Mouse (Mus musculus) liver, postnatal 0 days (tissue): Measurements from ENCODE around the gene Itga8. TPM values are rescaled to one million over a fixed set of nuclear protein-coding genes. Genes with fewer than 3 reads are reported as not detected.

Source experiments
- ATAC-seq: fragments of 200-750 bp; cut with Nextera tagmentation; 2 replicates; pipeline ENCODE4 v1.8.0; 2017; ENCODE audit warnings: mild to moderate bottlenecking, moderate library complexity
- DNase-seq: peaks from one replicate; pipeline ENCODE4 v3.0.0-alpha.2; 2016
- H3K27ac ChIP-seq: fragments of 300-500 bp; sonication (generic); 2 replicates; pipeline ENCODE4 v1.5.1; 2014; ENCODE audit warnings: antibody characterized with exemption, moderate library complexity, mild to moderate bottlenecking, low read depth
- H3K27me3 ChIP-seq: fragments of 300-500 bp; sonication (generic); 2 replicates; pipeline ENCODE4 v1.6.1; 2014; ENCODE audit warnings: low read length, control low read depth, mixed read lengths; ENCODE audit not compliant: insufficient read depth
- H3K36me3 ChIP-seq: fragments of 300-500 bp; sonication (generic); replicated peaks from 2 replicates; pipeline ENCODE4 v1.6.1; 2014; ENCODE audit warnings: mild to moderate bottlenecking, control low read depth, low read length, moderate library complexity, mixed read lengths; ENCODE audit not compliant: insufficient read depth
- H3K4me1 ChIP-seq: fragments of 300-500 bp; sonication (generic); 2 replicates; pipeline ENCODE4 v1.6.1; 2014; ENCODE audit warnings: antibody characterized with exemption, mild to moderate bottlenecking, control low read depth; ENCODE audit not compliant: insufficient read depth
- H3K4me2 ChIP-seq: fragments of 300-500 bp; sonication (generic); 2 replicates; pipeline ENCODE4 v1.6.1; 2014; ENCODE audit warnings: low read depth, mild to moderate bottlenecking, low read length, moderate library complexity, mixed read lengths
- H3K4me3 ChIP-seq: fragments of 300-500 bp; sonication (generic); 2 replicates; pipeline ENCODE4 v1.5.1; 2014; ENCODE audit warnings: low read depth, low read length
- H3K9ac ChIP-seq: fragments of 300-500 bp; sonication (generic); replicated peaks from 2 replicates; pipeline ENCODE4 v1.6.1; 2014; ENCODE audit warnings: mild to moderate bottlenecking, moderate library complexity
- H3K9me3 ChIP-seq: fragments of 300-500 bp; sonication (generic); 2 replicates; pipeline ENCODE4 v1.6.1; 2016; ENCODE audit warnings: mild to moderate bottlenecking, control low read depth, low read length, mixed read lengths
- CTCF ChIP-seq: sonication (generic); IDR thresholded peaks from 2 replicates; pipeline ENCODE4 v1.5.1; 2016; ENCODE audit warnings: antibody characterized with exemption, low read depth
- EP300 ChIP-seq: IDR thresholded peaks from 2 replicates; pipeline ENCODE4 v1.6.1; 2016; ENCODE audit warnings: antibody characterized with exemption, low read depth, mild to moderate bottlenecking
- WGBS: fragments of 180-500 bp; shearing (Covaris S2); extraction: QIAGEN DNeasy Blood & Tissue Kit; methylation state at CpG from one replicate; pipeline ENCODE4 v1.1.7; 2014; ENCODE audit not compliant: insufficient replicate concordance; 5-methylcytosine and 5-hydroxymethylcytosine counted together
- polyA plus RNA-seq: library from polyadenylated mRNA; unstranded; fragments of >200 nt; fragmentation: Nextera tagmentation; extraction: Ambion mirVana; gene quantifications from 2 replicates; pipeline ENCODE4 v1.2.1, GENCODE M21; 2015

Itga8 gene
- polyA plus RNA-seq, 1 experiment from 2014 or later: 1.7 TPM

- TF ChIP-seq EP300 (no peak), CTCF (no peak)
- no peak overlapping the region for H3K4me2 ChIP-seq
- no peaks in the 10 kb centered on the region for H3K27me3 ChIP-seq
- no peaks in the 10 kb centered on the region for H3K4me1 ChIP-seq
- no peak overlapping the region for H3K9ac ChIP-seq
- H3K27ac ChIP-seq: no peak overlapping the region
- WGBS: 63% methylated on average over 6 of the region's 6 CpGs
- H3K36me3 ChIP-seq: no peaks in the 10 kb centered on the region
- DNase-seq (no peak), ATAC-seq (no peak)
- H3K4me3 ChIP-seq: no peak overlapping the region
- H3K9me3 ChIP-seq: no peaks in the 10 kb centered on the region
These were observed 112.7 kb downstream of the Itga8 start for GRCm38 (mm10) chr2:12189026-12189425.

GRCm38 (mm10) chr2:12187646-12188045 is 114.1 kb downstream of the Itga8 start:
- WGBS: 51% methylated on average over 5 of the region's 5 CpGs
- Histone ChIP-seq H3K27ac (no peak overlapping the region), H3K4me2 (no peak overlapping the region), H3K9ac (no peak overlapping the region), H3K9me3 (no peaks in the 10 kb centered on the region), H3K4me1 (no peaks in the 10 kb centered on the region), H3K36me3 (no peaks in the 10 kb centered on the region), H3K27me3 (no peaks in the 10 kb centered on the region), H3K4me3 (no peak overlapping the region)
- ATAC-seq: no peak
- TF ChIP-seq CTCF: no peak
- no peak for TF ChIP-seq EP300
- DNase-seq: no peak

- WGBS: 64% methylated on average over 8 of the region's 8 CpGs
These were observed 119.2 kb downstream of the Itga8 start for GRCm38 (mm10) chr2:12182402-12182948.

GRCm38 (mm10) chr2:12180635-12181034 is 121.1 kb downstream of the Itga8 start:
- no peak overlapping the region for H3K27ac ChIP-seq
- no peak overlapping the region for H3K9ac ChIP-seq
- WGBS: 51% methylated on average over 2 of the region's 2 CpGs
- no peaks in the 10 kb centered on the region for H3K9me3 ChIP-seq
- H3K36me3 ChIP-seq: no peaks in the 10 kb centered on the region
- TF ChIP-seq CTCF (no peak), EP300 (no peak)
- no peaks in the 10 kb centered on the region for H3K4me1 ChIP-seq
- ATAC-seq (no peak), DNase-seq (no peak)
- no peak overlapping the region for H3K4me2 ChIP-seq
- H3K4me3 ChIP-seq: no peak overlapping the region
- no peaks in the 10 kb centered on the region for H3K27me3 ChIP-seq

More at GRCm38 (mm10) chr2:12182402-12182948, 119.2 kb downstream of the Itga8 start:
- no peak for ATAC-seq
- Histone ChIP-seq H3K4me3 (no peak overlapping the region), H3K27ac (no peak overlapping the region), H3K36me3 (no peaks in the 10 kb centered on the region), H3K27me3 (no peaks in the 10 kb centered on the region), H3K9me3 (no peaks in the 10 kb centered on the region), H3K9ac (no peak overlapping the region), H3K4me1 (no peaks in the 10 kb centered on the region), H3K4me2 (no peak overlapping the region)
- TF ChIP-seq EP300 (no peak), CTCF (no peak)
- no peak for DNase-seq

GRCm38 (mm10) chr2:12174722-12175427 is 126.8 kb downstream of the Itga8 start:
- 71% methylated on average over 7 of the region's 7 CpGs for WGBS
- Histone ChIP-seq H3K4me2 (no peak overlapping the region), H3K27me3 (no peaks in the 10 kb centered on the region), H3K27ac (peak overlapping the region; percentile 63), H3K4me1 (no peaks in the 10 kb centered on the region), H3K9ac (no peak overlapping the region), H3K9me3 (no peaks in the 10 kb centered on the region), H3K4me3 (no peak overlapping the region), H3K36me3 (no peaks in the 10 kb centered on the region)
- TF ChIP-seq CTCF (no peak), EP300 (no peak; the same call in 1 of the 2 replicates)
- ATAC-seq: peak; percentile 61; the same call in 1 of the 2 replicates
- no peak for DNase-seq

GRCm38 (mm10) chr2:12170221-12170620 is 131.5 kb downstream of the Itga8 start:
- Histone ChIP-seq H3K27me3 (no peaks in the 10 kb centered on the region), H3K4me1 (no peaks in the 10 kb centered on the region), H3K4me2 (no peak overlapping the region), H3K9me3 (no peaks in the 10 kb centered on the region), H3K9ac (no peak overlapping the region), H3K27ac (no peak overlapping the region), H3K4me3 (no peak overlapping the region), H3K36me3 (no peaks in the 10 kb centered on the region)
- DNase-seq: no peak
- TF ChIP-seq CTCF: no peak
- no peak for TF ChIP-seq EP300
- no peak for ATAC-seq
